Mouse (Mus musculus) erythroblast, embryonic 14.5 days (primary cell): Measurements from ENCODE around the gene Magi2.

Source experiments
- GATA1 ChIP-seq: IDR thresholded peaks from 2 replicates; pipeline ENCODE4 v1.6.1; 2012; ENCODE audit warnings: low read length, inconsistent platforms, mixed read lengths
- TAL1 ChIP-seq: IDR thresholded peaks from 3 replicates; pipeline ENCODE4 v1.6.1; 2012; ENCODE audit warnings: low read length, inconsistent platforms, mixed read lengths

GRCm38 (mm10) chr5:20748856-20749255, 1522.0 kb downstream of the Magi2 start:
- TF ChIP-seq TAL1 (no peak), GATA1 (no peak)
